Mouse (Mus musculus) urinary bladder, postnatal 36 days (tissue): ENCODE results near the gene Larp4b.

Experiments used
- DNase-seq, 2 experiments: peaks; one replicate each; pipeline ENCODE4 v3.0.0; 2022; ENCODE audit warnings: low spot score in 2 of 2, mixed read lengths in 1 of 2

Gene Larp4b

DNA sequence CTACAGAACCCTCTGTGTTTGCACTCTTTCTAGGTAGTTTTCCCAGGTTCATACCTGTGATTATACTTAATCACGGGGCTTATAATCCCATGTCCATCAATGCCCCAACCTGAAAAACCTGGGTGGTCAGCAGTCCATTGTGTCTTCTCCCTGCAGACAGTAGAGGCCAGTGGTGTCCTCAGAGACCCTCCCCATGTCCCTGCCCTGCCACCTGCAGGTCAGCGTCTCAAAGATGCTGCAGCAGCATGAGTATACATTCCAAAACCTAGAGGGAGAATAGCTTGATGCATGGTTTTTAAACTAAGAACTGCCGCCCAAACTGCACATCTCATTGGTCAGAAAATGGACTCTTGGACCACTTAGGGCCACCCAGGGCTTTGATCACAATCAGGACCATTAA, 85.0 kb downstream of the Larp4b start:
- DNase-seq: no peak

DNA sequence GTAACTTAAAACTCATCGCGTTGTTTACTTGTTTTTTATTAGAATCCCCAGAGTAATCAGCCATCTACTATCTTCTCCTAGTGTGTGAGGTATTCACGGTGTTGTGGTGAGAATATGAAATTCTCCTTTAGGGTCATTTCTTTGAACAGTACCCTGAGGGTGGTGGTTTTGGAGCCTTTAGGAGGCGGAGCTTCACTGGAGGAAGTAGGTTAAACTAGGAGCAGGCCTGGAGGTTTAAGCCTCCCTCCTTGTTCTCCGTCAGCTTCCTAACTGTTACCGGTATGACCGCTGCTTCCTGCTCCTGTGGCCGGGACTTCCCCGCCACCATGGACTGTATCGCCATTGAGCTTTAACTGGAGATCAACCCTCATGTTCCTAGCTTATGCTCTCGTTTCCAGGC, 86.5 kb downstream of the Larp4b start:
- no peak for DNase-seq

DNA sequence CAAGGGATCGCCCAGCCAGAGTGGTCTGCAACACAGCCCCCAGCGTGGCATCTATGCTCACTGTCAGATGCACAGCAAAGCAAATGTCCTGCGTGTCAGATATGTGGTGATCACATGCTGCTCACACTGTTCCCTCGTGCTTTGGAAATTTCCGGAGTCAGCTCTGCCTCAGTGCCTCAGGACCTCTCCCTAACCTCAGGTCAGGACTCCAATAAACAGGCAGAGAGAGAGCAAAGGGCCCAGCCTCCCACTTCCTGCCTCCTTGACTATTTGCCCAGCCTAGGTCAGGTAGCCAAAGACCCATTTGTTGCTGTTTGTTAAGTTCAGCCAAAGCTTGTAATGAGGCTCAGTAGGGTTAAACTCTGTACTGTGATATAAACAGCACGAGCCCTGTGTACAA, 87.4 kb downstream of the Larp4b start:
- no peak for DNase-seq

DNA sequence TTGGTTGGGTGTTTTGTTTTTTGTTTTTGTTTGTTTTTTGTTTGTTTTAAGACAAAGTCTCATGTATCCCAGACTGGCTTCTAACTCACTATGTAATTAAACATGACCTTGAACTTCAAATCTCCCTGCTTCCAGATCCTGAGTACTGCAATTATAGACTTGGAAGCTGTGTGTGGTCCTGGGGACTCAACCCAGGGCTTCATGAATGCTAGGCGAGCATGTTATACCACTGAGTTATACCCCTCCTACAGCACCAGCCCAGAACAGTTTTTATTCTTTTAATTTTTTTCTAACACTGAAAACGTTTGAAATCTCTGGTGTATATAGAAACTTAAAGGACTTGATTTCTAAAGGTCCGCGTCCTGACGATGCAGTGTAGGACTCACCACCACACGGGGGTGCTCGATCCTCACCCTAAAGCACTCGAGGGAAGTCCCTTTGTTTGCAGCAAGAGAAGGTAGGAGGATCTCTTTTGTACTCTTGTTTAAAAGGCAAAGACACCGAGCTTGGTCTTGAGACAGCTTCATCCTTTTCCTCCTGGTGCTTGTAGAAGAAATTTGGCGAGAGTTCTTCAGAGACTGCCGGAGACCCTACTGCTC, 88.1 kb downstream of the Larp4b start:
- peak; percentile 67 to 80 for DNase-seq

DNA sequence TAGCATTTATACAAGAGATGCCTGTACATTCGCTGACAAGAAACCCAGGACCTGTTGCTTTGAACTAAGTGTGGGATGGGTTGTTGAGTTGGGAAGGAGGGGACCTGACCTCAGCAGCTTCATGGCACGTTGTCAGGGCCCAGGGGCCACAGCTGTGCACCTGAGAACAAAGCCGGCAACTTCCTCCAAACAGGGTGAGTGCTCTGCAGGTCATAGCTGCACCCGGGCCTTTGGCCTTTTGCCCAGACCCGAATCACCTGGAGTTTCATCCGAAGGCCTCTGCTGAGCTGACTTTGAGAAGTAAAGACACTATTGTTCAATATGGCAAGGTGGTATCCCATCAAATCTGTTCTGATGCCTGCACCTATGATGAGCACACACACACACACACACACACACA, 90.6 kb downstream of the Larp4b start:
- no peak for DNase-seq

DNA sequence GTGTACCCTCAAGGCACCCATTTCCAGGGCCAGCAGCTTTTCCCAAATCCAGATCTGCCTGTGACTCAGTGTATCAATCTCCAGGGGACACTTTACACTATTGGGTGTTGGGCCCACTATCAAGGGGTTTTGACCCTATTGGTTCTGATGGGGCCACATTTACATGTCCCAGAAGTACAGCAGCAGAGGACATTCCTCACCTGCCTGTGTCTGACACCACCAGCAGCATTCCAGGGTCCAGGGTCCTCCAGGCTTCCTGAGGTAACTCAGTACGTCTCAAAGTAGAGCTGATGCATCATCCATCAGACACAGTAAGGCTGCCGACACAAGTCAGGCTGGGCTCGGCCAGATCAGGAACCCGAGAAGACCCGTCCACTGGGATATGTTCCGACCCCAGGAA, 91.0 kb downstream of the Larp4b start:
- DNase-seq: no peak

DNA sequence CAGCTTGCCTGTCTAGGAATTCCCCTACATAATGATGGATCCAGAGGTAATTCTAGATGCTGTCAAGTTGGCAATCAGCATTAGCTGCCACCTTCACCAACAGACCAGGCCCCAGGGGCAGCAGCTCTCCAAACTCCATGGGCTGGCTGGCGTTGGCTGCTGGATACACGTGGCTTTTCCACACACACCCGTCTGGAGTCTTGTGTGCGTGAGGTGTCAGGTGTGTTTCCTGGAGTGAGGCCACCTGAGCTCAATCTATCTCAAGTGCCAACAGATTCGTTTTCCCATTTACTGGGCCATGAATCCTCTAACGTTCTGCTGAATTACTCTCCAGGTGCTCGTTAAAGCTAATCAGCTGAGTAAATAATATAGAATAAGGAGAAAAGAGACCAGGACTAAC, 93.5 kb downstream of the Larp4b start:
- DNase-seq: no peak

DNA sequence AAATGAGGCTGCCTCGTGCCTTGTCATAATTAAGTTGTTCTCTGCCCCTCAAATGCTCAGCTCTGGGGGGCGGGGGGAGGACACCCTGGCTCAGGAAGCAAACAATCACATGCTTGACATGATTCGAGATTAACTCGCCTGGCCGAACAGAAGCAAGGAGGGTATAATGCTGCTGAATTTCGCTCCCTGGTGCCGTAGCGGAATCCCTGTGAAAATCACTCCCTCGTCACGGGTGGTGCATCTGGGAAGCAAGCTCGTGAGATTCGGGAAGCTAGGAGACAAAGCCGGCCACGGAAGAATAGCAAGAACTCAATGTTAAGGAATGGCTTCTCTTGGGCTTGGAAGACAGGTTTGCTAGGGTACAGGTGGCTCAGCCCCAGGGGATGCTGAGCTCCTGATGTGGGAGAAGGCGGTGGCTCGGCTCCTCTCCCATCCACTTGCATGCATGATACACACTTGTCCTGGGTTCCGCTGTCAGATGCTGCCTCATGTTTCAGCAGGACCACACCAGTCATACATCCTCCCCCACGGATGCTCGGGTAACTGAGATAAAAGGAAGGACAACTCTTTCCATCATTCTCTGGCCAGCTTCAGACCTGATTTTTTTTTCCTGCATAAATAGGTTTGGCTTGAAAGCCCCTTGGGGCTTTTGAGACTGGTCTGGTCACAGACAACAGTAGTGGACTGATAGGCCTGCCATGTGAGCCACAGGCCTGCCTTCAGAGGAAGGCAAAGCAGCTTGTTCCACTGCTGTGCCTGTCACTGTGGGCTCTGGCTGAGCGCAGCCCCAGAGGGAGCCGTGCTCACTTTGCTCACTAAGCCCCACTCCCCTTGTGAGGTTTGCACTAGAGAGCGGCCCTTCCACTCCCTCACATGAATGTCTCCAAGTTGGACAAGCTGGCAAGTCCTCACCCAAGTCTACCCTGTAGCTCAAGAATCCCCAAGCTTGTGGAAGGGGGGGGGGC, 94.2 kb downstream of the Larp4b start:
- no peak for DNase-seq

DNA sequence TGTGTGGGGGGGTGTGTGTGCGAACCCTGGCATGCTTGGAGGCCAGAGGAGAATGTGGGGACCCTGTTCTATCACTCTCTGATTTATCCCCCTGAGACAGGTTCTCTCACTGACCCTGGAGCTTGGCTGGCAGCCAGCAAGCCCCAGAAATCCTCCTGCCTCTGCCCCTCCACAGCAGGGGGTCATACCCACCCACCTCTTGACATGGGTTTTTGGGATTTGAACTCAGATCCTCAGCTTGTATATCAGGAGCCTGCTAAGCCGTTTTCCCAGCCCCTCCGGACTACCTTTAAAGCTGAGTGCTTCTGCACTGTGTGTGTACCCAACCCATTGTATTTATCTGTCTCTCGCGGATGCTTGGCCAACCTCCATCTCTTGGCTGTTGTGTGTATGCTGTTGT, 95.8 kb downstream of the Larp4b start:
- no peak for DNase-seq

DNA sequence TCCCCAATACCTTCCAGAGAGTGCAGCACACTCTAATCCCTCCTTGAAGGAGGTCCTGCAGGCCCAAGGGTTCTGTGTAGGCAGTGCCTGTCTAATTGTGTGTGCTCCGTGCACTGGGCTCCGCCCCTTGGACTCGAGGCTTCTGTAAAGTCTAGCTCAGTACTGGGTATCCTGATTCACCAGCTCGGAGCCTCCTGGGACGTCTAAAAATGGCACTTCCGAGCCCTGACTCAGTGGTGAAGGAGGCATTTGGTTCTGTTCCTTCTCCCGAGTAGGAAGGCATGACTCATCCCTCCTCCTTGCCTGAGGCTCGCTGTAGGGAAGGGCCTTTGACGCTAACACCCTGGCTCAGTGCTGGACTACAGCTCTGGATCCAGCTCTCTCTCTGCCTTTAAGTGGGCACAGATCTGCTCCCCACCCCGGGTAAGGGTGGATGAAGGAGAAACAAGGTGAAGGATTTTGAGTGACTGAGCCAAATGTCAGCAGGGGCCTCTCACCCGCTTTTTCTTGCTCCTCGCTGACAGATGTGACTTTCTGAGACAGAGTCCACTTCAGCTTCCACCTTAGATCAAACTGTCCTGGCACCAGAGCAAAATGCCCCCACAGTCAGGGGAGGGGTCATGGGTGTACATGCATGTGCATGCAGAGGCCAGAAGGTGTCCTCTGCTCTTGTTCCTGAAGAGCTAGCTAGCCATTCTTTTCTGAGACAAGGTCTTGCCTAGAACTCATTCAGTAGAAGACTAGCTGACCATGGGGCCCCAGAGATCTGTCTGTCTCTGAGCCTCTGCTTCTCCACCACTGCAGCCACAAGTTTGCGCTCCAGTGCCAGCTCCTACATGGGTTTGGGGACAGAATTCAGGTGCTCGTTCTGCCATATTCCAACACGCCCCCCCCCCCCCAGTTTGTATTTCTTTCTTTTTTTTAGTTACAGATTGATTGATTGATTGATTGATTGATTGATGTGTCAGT, 97.8 kb downstream of the Larp4b start:
- peak; percentile 44 to 57 for DNase-seq

DNA sequence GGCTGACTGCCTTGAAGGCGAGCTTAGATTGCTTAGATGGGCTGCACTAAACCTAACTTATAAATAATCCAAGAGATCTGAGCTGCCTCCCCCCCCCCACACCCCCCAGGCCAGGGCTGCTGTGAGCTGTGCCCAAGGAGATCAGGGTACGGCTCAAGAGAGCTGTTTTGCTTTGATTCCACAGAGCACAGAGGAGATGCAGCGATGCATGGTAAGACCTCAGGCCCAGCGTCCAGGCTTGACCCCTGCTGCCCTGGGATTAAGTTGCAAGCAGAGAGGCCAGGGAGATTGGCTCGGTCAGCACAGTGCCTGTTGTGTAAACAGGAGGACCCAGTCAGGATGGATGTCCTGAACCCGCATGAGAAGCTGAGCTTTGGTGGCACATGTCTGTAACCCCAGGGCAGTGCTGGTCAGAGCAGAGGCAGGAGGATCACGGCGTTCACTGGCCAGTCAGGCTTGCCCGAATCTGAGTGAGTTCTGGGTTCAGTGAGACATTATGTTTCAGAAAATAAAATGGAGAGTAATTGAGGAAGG, 99.2 kb downstream of the Larp4b start:
- no peak for DNase-seq

DNA sequence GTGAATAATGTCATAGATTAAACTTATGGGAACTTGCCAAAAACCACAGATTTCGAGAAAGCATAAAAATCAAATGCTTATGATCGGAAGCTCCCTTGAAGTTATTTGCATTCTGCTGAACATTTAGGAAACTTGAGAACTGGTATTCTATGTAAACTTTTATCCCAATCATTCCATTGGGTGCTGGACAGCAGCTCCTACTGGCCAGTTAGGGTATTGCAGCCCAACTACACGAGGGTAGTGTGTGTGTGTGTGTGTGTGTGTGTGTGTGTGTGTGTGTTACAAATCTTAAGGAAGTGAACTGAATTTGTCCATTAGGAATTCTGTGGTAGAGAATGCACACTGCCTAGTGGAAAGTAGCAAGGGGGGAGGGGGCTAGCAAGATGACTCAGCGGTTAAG, 101.0 kb downstream of the Larp4b start:
- DNase-seq: no peak

DNA sequence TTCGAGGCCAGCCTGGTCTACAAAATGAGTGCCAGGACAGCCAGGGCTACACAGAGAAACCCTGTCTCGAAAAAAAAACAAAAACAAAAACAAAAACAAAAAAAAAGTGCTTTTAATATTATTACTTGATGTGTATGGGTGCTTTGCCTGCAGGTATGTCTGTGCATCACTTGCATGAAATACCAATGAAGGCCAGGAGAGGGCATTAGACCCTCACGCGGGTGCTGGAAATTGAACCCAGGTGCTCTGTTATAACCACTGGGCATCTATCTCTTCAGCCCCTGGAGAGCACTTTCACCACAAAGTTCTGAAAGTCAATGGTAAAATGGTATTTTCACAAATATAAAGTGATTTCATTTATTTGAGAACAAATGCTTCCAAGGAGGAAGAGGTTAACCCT, 101.9 kb downstream of the Larp4b start:
- DNase-seq: no peak

DNA sequence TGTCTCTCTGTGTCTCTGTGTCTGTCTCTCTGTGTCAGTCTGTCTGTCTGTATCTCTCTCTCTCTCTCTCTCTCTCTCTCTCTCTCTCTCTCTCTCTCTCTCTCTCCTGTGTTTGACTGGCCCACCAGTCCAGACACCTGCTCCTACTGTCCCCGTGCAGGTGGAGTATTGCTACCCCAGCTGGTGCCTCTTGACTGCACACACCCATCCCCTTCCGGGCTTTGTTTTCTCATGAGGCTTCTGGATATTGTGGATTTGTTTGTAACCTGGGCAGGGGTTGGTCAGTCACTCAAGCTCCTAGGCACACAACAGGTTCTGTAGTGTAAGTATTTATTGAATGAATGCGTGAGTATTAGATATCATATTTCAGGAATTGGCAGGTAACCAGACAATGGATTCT, 104.4 kb downstream of the Larp4b start:
- no peak for DNase-seq

DNA sequence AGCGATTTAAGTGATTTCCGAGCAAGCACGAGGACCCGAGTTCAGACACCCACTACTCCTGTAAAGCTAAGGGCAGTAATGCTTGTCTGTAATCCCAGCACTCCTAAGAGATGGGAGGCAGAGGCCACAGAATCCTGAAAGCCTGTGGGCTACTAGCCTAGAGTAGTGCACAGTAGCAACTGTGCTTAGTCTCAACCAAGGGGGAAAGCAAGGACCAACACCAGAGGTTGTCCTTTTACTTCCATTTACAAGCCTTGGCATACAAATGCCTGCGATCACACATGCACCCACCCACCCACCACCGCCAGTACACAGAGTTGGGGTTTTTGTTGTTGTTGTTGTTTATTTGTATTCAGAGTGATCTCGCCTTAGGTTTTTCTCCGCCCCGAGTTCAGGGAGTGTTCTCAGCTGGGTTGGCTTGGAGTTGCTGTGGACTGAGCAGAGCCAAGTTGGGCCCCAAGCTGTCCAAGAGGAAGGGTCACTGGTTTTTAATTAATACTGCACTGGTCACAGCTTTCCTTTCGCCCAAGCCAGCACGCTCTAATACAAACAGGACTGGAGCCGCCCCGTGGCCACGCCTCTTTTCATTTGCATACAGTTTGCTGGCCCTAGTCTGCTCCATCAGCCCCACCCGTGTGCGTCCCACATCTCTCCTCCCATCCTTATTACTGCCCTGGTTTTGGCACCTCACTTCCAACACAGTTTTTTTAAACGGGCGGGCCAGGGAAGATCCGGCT, 105.2 kb downstream of the Larp4b start:
- no peak for DNase-seq

DNA sequence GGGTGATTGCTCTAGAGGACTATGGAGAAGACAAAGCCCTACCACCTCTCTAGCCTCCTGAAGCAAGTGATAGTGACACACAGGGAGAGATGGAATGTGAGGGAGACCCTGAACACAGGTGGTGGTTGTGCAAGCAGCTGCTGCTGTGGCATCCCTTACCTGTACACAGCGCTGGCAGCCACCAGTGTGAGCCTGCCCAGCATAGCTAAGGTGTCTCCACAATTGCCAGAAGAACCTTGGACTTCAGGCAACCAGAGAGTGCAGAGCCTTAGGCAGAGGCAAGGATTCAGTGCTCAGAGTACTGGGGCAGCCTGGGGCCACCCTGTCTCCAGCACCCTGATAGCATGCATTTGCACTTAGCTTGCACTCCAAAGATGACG, 105.8 kb downstream of the Larp4b start:
- DNase-seq: no peak

DNA sequence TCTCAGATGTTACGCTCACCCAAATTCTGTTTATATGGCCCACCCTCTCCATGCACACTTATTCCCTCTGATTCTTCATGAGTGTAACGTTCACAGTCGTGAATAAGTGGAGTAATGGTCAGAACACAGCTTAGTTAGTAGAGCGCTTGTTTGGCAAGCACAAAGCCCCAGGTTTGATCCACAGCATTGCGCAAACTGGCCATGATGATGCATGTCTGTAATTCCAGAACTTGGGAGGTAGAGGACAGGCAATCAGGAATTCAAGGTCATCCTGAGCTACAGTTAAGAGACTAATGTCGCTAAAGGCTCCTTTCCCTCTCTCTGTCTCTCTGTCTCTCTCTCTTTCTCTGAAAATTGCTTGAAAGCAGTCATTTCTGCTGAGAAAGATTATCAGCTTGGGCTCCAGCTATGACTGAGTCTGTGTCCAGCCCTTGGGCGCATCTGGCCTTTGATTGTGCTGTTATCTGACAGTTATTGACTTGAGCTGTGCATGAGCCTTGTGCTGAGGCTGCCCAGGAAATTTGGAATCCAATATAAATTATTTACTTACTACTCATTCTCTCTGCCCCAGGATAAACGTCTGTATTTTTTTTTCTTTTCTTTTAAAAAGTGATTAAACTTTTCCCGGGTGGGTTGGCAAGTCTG, 129.2 kb downstream of the Larp4b start:
- no peak for DNase-seq
